Mouse (Mus musculus): ENCODE results near the gene Popdc2. TPM values are rescaled to one million over a fixed set of nuclear protein-coding genes. Genes with fewer than 3 reads are reported as not detected.

The Popdc2 gene
- polyA plus RNA-seq, 1 experiment from 2014 or later = 0.71 TPM

- 86% methylated on average over 2 of the region's 2 CpGs for WGBS
Measured at GRCm38 (mm10) chr16:38425374-38425773, 63.4 kb downstream of the Popdc2 start.

GRCm38 (mm10) chr16:38425799-38426198 lies 63.8 kb downstream of the Popdc2 start:
- Histone ChIP-seq H3K36me3 (ENCODE audit: control insufficient read depth, insufficient read depth, low read length) (no peaks in the 10 kb centered on the region), H3K9ac (replicated peaks; ENCODE audit: low read depth, low read length) (no peak overlapping the region), H3K4me1 (ENCODE audit: control insufficient read depth, insufficient read depth, low read length) (no peaks in the 10 kb centered on the region), H3K4me2 (ENCODE audit: low read depth, low read length) (no peak overlapping the region), H3K9me3 (ENCODE audit: control insufficient read depth, low read length) (no peaks in the 10 kb centered on the region), H3K27ac (ENCODE audit: low read depth, low read length) (no peak overlapping the region), H3K4me3 (ENCODE audit: low read depth, low read length) (no peak overlapping the region), H3K27me3 (ENCODE audit: control insufficient read depth, insufficient read depth, low read length) (no peaks in the 10 kb centered on the region)
- no peak for ATAC-seq (ENCODE audit: low read depth)
- 86% methylated on average over 1 of the region's 1 CpGs for WGBS

More at GRCm38 (mm10) chr16:38425374-38425773, 63.4 kb downstream of the Popdc2 start:
- ATAC-seq (ENCODE audit: low read depth) = no peak
- H3K27me3 ChIP-seq (ENCODE audit: control insufficient read depth, insufficient read depth, low read length) = no peaks in the 10 kb centered on the region
- H3K36me3 ChIP-seq (ENCODE audit: control insufficient read depth, insufficient read depth, low read length) = no peaks in the 10 kb centered on the region
- H3K4me3 ChIP-seq (ENCODE audit: low read depth, low read length) = no peak overlapping the region
- no peak overlapping the region for H3K9ac ChIP-seq (replicated peaks; ENCODE audit: low read depth, low read length)
- no peak overlapping the region for H3K27ac ChIP-seq (ENCODE audit: low read depth, low read length)
- no peak overlapping the region for H3K4me2 ChIP-seq (ENCODE audit: low read depth, low read length)
- H3K4me1 ChIP-seq (ENCODE audit: control insufficient read depth, insufficient read depth, low read length) = no peaks in the 10 kb centered on the region
- H3K9me3 ChIP-seq (ENCODE audit: control insufficient read depth, low read length) = no peaks in the 10 kb centered on the region

Other genes with a start within 250 kb of the Popdc2 start
- not detected in 2 replicates for gene Nr1i2, start 67.4 kb upstream of the Popdc2 start, polyA plus RNA-seq (2014; fragmentation: Nextera tagmentation; extraction: Ambion mirVana)
- 0.62 and 0.66 TPM in 2 replicates for gene Maats1, start 20.1 kb upstream of the Popdc2 start, polyA plus RNA-seq (2014; fragmentation: Nextera tagmentation; extraction: Ambion mirVana)
- gene Cox17, start 15.2 kb upstream of the Popdc2 start, polyA plus RNA-seq (2014; fragmentation: Nextera tagmentation; extraction: Ambion mirVana) = 82.0 and 91.6 TPM in 2 replicates
- not detected in 2 replicates for gene Gm21987, start 15.2 kb upstream of the Popdc2 start, polyA plus RNA-seq (2014; fragmentation: Nextera tagmentation; extraction: Ambion mirVana)
- gene Pla1a, start 70.9 kb downstream of the Popdc2 start, polyA plus RNA-seq (2014; fragmentation: Nextera tagmentation; extraction: Ambion mirVana) = 0.47 and 0.70 TPM in 2 replicates
- gene Adprh, start 90.5 kb downstream of the Popdc2 start, polyA plus RNA-seq (2014; fragmentation: Nextera tagmentation; extraction: Ambion mirVana) = 130 and 141 TPM in 2 replicates
- 0.67 and 0.74 TPM in 2 replicates for gene Cd80, start 93.4 kb downstream of the Popdc2 start, polyA plus RNA-seq (2014; fragmentation: Nextera tagmentation; extraction: Ambion mirVana)
- gene Timmdc1, start 160.5 kb downstream of the Popdc2 start, polyA plus RNA-seq (2014; fragmentation: Nextera tagmentation; extraction: Ambion mirVana) = 31.9 and 33.2 TPM in 2 replicates
- 57.0 and 64.2 TPM in 2 replicates for gene Poglut1, start 188.0 kb downstream of the Popdc2 start, polyA plus RNA-seq (2014; fragmentation: Nextera tagmentation; extraction: Ambion mirVana)
- gene Tmem39a, start 196.5 kb downstream of the Popdc2 start, polyA plus RNA-seq (2014; fragmentation: Nextera tagmentation; extraction: Ambion mirVana) = 30.8 and 44.0 TPM in 2 replicates